Mouse (Mus musculus): ENCODE data around the gene Gm45337.

Gene Gm45337

GRCm38 (mm10) chr7:142096701-142097100 lies 47.7 kb downstream of the Gm45337 start:
- no peak for DNase-seq

GRCm38 (mm10) chr7:142095183-142095931 lies 49.0 kb downstream of the Gm45337 start, which contains the start of gene Dusp8:
Gene Dusp8 (minus strand): TSS chr7:142095843.
- DNase-seq = peak; percentile 67 to 82

GRCm38 (mm10) chr7:142094301-142095143 lies 49.9 kb downstream of the Gm45337 start:
- no peak for DNase-seq

GRCm38 (mm10) chr7:142093696-142094240 lies 50.6 kb downstream of the Gm45337 start:
- DNase-seq = no peak

All from kidney, adult 8-10 months (tissue).